Mouse (Mus musculus): ENCODE results near the gene Col28a1. TPM values are rescaled to one million over a fixed set of nuclear protein-coding genes. Genes with fewer than 3 reads are reported as not detected.
A peak's percentile ranks its signal among the peaks of the same experiment; 100 is the strongest.

Gene Col28a1
- polyA plus RNA-seq, 1 experiment, result 0.01 TPM

DNA sequence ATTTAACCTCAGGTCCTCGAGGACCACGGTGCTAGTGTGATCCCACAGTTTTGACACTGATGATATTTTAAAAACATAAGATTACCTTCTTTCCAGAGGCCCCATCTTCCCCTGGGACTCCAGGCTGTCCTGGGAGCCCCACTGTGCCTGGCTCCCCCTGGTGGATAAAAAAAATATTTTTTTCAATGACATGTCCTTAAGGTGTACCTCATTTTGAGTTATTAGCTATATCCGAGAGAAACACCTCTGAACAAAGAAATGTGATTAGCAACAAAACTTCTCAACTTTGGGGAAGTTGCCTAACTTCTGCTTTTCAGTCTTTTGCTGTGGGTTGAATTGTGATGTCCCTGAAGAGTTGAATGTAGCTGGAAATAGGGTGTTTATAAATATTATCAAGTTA lies 105.6 kb downstream of the Col28a1 start:
- no peak overlapping the region for H3ac ChIP-seq (ENCODE audit: control insufficient read depth, insufficient read length, low read depth)
- no peak overlapping the region for H3K4me3 ChIP-seq (ENCODE audit: insufficient read depth, poor library complexity, severe bottlenecking)
- no peaks in the 10 kb centered on the region for H3K27me3 ChIP-seq (ENCODE audit: control insufficient read depth, insufficient read depth, insufficient read length)
- no peaks in the 10 kb centered on the region for H3K36me3 ChIP-seq (ENCODE audit: control insufficient read depth, insufficient read depth)
- H3K79me2 ChIP-seq (ENCODE audit: control insufficient read depth, insufficient read depth), result no peaks in the 10 kb centered on the region
- TF ChIP-seq CEBPB (IDR thresholded peaks at IDR 0.05; ENCODE audit: low read depth) (no peak), MAX (IDR thresholded peaks at IDR 0.05) (no peak), USF1 (IDR thresholded peaks at IDR 0.05; ENCODE audit: low read depth) (no peak)
- no peaks in the 10 kb centered on the region for H3K79me3 ChIP-seq (ENCODE audit: low read depth)

DNA sequence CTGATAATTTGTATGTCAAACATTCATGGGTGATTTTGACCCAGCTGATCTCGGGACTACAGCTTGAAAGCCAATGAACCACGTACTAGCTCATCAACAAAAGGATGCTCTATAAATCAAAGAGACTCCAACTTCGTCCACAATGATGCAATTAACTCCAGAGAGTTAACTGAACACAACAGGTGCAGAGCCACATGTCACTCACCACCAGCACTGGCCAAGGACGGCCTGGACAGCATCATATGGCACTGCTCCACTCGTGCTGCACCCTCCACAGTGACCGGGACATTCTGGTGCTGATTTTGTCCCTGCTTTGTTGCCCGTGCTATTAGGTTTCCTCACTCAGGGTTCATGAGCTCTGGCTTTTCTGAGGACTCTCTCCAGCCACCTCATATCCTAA lies 107.6 kb downstream of the Col28a1 start:
- Histone ChIP-seq H3K4me3 (ENCODE audit: insufficient read depth, poor library complexity, severe bottlenecking) (no peak overlapping the region), H3K27me3 (ENCODE audit: control insufficient read depth, insufficient read depth, insufficient read length) (no peaks in the 10 kb centered on the region), H3K79me2 (ENCODE audit: control insufficient read depth, insufficient read depth) (no peaks in the 10 kb centered on the region), H3K79me3 (ENCODE audit: low read depth) (no peaks in the 10 kb centered on the region), H3ac (ENCODE audit: control insufficient read depth, insufficient read length, low read depth) (no peak overlapping the region), H3K36me3 (ENCODE audit: control insufficient read depth, insufficient read depth) (no peaks in the 10 kb centered on the region)
- TF ChIP-seq MYOD1 (IDR thresholded peaks at IDR 0.05; ENCODE audit: control insufficient read depth, insufficient read length, low read depth), result peak; percentile 71
- TF ChIP-seq CEBPB (IDR thresholded peaks at IDR 0.05; ENCODE audit: low read depth), result no peak
- TF ChIP-seq CTCF (IDR thresholded peaks at IDR 0.05; ENCODE audit: control insufficient read depth, insufficient read depth, insufficient read length), result no peak
- no peak for TF ChIP-seq USF1 (IDR thresholded peaks at IDR 0.05; ENCODE audit: low read depth)
- no peak for TF ChIP-seq MYOG (IDR thresholded peaks at IDR 0.05; ENCODE audit: control insufficient read depth, extremely low read depth, insufficient read length)
- no peak for TF ChIP-seq MAX (IDR thresholded peaks at IDR 0.05)
- no peak for TF ChIP-seq FOSL1 (IDR thresholded peaks at IDR 0.05; ENCODE audit: insufficient read depth, low read length, poor library complexity, severe bottlenecking)

DNA sequence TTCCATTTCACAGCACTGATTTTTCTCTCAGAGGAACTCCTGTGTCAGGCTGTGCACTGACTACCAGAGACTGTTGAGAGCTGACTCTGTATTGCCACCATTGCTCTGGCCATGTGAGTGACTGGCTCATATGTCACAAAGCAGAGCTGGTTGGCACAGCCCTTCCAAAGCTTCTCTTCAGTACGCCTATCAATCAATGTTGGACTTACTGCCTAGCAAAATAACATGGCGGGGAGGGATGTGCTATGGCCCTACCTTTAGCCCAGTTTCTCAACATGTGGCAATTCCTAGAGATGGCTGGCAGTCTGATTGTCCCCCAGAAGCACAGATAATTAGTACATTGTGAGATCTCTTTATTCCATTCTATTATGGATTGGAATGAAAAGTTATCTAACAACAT lies 109.2 kb downstream of the Col28a1 start:
- TF ChIP-seq CTCF (IDR thresholded peaks at IDR 0.05; ENCODE audit: control insufficient read depth, insufficient read depth, insufficient read length) (no peak), CEBPB (IDR thresholded peaks at IDR 0.05; ENCODE audit: low read depth) (no peak), MAX (IDR thresholded peaks at IDR 0.05) (no peak), MYOD1 (IDR thresholded peaks at IDR 0.05; ENCODE audit: control insufficient read depth, insufficient read length, low read depth) (no peak), USF1 (IDR thresholded peaks at IDR 0.05; ENCODE audit: low read depth) (no peak), MYOG (IDR thresholded peaks at IDR 0.05; ENCODE audit: control insufficient read depth, extremely low read depth, insufficient read length) (no peak), FOSL1 (IDR thresholded peaks at IDR 0.05; ENCODE audit: insufficient read depth, low read length, poor library complexity, severe bottlenecking) (no peak)
- Histone ChIP-seq H3K79me2 (ENCODE audit: control insufficient read depth, insufficient read depth) (no peaks in the 10 kb centered on the region), H3K79me3 (ENCODE audit: low read depth) (no peaks in the 10 kb centered on the region), H3ac (ENCODE audit: control insufficient read depth, insufficient read length, low read depth) (no peak overlapping the region), H3K4me3 (ENCODE audit: insufficient read depth, poor library complexity, severe bottlenecking) (no peak overlapping the region), H3K27me3 (ENCODE audit: control insufficient read depth, insufficient read depth, insufficient read length) (no peaks in the 10 kb centered on the region), H3K36me3 (ENCODE audit: control insufficient read depth, insufficient read depth) (no peaks in the 10 kb centered on the region)

DNA sequence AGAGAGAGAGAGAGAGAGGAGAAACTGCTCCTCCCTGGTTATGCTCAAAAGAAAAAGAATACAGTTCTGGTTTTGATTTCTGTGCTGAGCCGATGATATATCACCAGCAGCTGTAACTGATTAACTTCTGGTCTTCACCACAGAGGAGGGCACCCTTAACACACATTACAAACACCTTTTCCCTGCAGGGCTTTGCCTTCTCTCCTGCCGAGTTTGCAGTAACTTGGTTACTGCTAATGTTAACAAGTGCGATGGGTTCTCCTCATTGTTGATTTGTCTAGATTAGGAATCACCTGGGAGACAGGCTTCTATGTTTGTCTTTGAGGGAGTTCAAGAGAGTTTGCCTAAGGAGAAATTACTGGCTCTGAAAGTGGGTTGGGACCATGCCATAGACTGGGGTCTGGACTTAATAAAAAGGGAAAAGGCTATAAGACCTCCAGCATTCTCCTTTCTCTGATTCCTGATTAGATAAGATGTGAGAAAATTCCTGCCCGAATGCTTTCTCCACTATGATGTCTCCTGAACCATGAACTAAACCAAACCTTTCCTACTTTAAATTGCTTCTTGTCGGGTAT lies 114.8 kb downstream of the Col28a1 start:
- Histone ChIP-seq H3K79me2 (ENCODE audit: control insufficient read depth, insufficient read depth) (no peaks in the 10 kb centered on the region), H3ac (ENCODE audit: control insufficient read depth, insufficient read length, low read depth) (no peak overlapping the region), H3K36me3 (ENCODE audit: control insufficient read depth, insufficient read depth) (no peaks in the 10 kb centered on the region), H3K27me3 (ENCODE audit: control insufficient read depth, insufficient read depth, insufficient read length) (no peaks in the 10 kb centered on the region), H3K4me3 (ENCODE audit: insufficient read depth, poor library complexity, severe bottlenecking) (no peak overlapping the region), H3K79me3 (ENCODE audit: low read depth) (no peaks in the 10 kb centered on the region)
- no peak for TF ChIP-seq USF1 (IDR thresholded peaks at IDR 0.05; ENCODE audit: low read depth)
- no peak for TF ChIP-seq MYOG (IDR thresholded peaks at IDR 0.05; ENCODE audit: control insufficient read depth, extremely low read depth, insufficient read length)
- no peak for TF ChIP-seq CEBPB (IDR thresholded peaks at IDR 0.05; ENCODE audit: low read depth)
- no peak for TF ChIP-seq CTCF (IDR thresholded peaks at IDR 0.05; ENCODE audit: control insufficient read depth, insufficient read depth, insufficient read length)
- no peak for TF ChIP-seq MAX (IDR thresholded peaks at IDR 0.05)

DNA sequence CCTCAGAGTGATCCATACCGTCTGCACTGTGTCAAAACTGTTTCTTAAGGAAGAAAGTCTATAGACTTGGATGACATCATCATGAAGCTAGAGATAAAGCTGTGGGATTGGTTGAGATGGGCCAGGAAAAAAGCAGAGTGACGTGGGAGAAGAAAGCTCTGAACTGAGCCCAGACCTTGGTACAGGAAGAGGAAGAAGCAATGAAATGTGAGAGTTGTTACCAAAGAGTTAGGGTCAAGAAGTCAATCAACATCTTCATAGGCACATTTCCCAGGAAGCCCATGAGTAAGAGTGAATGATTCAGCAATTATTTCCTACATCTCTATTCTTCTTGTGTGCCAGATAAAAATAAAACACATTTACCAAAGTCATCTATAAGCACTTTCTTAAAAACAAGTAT lies 117.5 kb downstream of the Col28a1 start:
- Histone ChIP-seq H3K4me3 (ENCODE audit: insufficient read depth, poor library complexity, severe bottlenecking) (no peak overlapping the region), H3ac (ENCODE audit: control insufficient read depth, insufficient read length, low read depth) (no peak overlapping the region), H3K36me3 (ENCODE audit: control insufficient read depth, insufficient read depth) (no peaks in the 10 kb centered on the region), H3K79me2 (ENCODE audit: control insufficient read depth, insufficient read depth) (no peaks in the 10 kb centered on the region), H3K79me3 (ENCODE audit: low read depth) (no peaks in the 10 kb centered on the region), H3K27me3 (ENCODE audit: control insufficient read depth, insufficient read depth, insufficient read length) (no peaks in the 10 kb centered on the region)
- no peak for TF ChIP-seq CTCF (IDR thresholded peaks at IDR 0.05; ENCODE audit: control insufficient read depth, insufficient read depth, insufficient read length)
- TF ChIP-seq MAX (IDR thresholded peaks at IDR 0.05), result no peak
- no peak for TF ChIP-seq USF1 (IDR thresholded peaks at IDR 0.05; ENCODE audit: low read depth)
- no peak for TF ChIP-seq MYOD1 (IDR thresholded peaks at IDR 0.05; ENCODE audit: control insufficient read depth, insufficient read length, low read depth)
- TF ChIP-seq FOSL1 (IDR thresholded peaks at IDR 0.05; ENCODE audit: insufficient read depth, low read length, poor library complexity, severe bottlenecking), result no peak
- no peak for TF ChIP-seq MYOG (IDR thresholded peaks at IDR 0.05; ENCODE audit: control insufficient read depth, extremely low read depth, insufficient read length)
- TF ChIP-seq CEBPB (IDR thresholded peaks at IDR 0.05; ENCODE audit: low read depth), result no peak

DNA sequence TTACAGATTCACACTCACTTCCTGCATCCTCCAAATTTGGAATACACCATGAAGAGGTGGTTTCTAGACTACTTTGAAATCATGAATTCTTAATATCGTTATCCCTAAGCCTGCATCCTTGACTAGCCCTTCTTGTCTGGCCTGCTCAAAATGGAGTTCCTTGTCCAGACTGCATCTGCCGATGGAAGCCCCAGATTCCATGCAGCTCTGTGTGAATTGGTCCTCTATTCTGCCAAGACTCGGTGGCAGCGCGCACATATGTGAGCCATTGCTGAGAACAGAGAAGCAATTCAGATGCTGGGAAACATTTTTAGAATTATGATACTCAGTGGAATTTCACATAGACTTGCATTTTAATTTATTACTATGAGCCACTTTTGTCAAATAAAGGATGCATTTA lies 123.4 kb downstream of the Col28a1 start:
- no peak for TF ChIP-seq USF1 (IDR thresholded peaks at IDR 0.05; ENCODE audit: low read depth)
- TF ChIP-seq CEBPB (IDR thresholded peaks at IDR 0.05; ENCODE audit: low read depth), result no peak
- TF ChIP-seq FOSL1 (IDR thresholded peaks at IDR 0.05; ENCODE audit: insufficient read depth, low read length, poor library complexity, severe bottlenecking), result no peak
- no peak for TF ChIP-seq MAX (IDR thresholded peaks at IDR 0.05)
- TF ChIP-seq MYOD1 (IDR thresholded peaks at IDR 0.05; ENCODE audit: control insufficient read depth, insufficient read length, low read depth), result no peak
- TF ChIP-seq MYOG (IDR thresholded peaks at IDR 0.05; ENCODE audit: control insufficient read depth, extremely low read depth, insufficient read length), result no peak
- no peak for TF ChIP-seq CTCF (IDR thresholded peaks at IDR 0.05; ENCODE audit: control insufficient read depth, insufficient read depth, insufficient read length)
- H3K79me3 ChIP-seq (ENCODE audit: low read depth), result no peaks in the 10 kb centered on the region
- no peaks in the 10 kb centered on the region for H3K27me3 ChIP-seq (ENCODE audit: control insufficient read depth, insufficient read depth, insufficient read length)
- no peak overlapping the region for H3K4me3 ChIP-seq (ENCODE audit: insufficient read depth, poor library complexity, severe bottlenecking)
- no peak overlapping the region for H3ac ChIP-seq (ENCODE audit: control insufficient read depth, insufficient read length, low read depth)
- H3K36me3 ChIP-seq (ENCODE audit: control insufficient read depth, insufficient read depth), result no peaks in the 10 kb centered on the region
- no peaks in the 10 kb centered on the region for H3K79me2 ChIP-seq (ENCODE audit: control insufficient read depth, insufficient read depth)
